Mouse (Mus musculus): ENCODE results near the gene Gm10073. TPM values are rescaled to one million over a fixed set of nuclear protein-coding genes. Genes with fewer than 3 reads are reported as not detected.

The Gm10073 gene
- polyA plus RNA-seq (2017; shearing (Covaris generic)): 7.9 TPM

GRCm38 (mm10) chr8:106573168-106573567 lies at the start of gene Gm10073:
Gm10073 (minus strand) TSS chr8:106573461.

GRCm38 (mm10) chr8:106603131-106603819 lies 30.0 kb upstream of the Gm10073 start, which contains the start of gene Cdh1:
Cdh1 (plus strand) TSS chr8:106603351.

Other genes with a start within 250 kb of the Gm10073 start
- gene Smpd3, start 235.5 kb downstream of the Gm10073 start, polyA plus RNA-seq (2017; shearing (Covaris generic)): not detected
- gene Zfp90, start 158.1 kb downstream of the Gm10073 start, polyA plus RNA-seq (2017; shearing (Covaris generic)): 9.2 TPM
- gene 6030452D12Rik, start 72.9 kb downstream of the Gm10073 start, polyA plus RNA-seq (2017; shearing (Covaris generic)): not detected
- gene Cdh3, start 62.6 kb downstream of the Gm10073 start, polyA plus RNA-seq (2017; shearing (Covaris generic)): not detected
- 0.56 TPM for gene Cdh1, start 29.9 kb upstream of the Gm10073 start, polyA plus RNA-seq (2017; shearing (Covaris generic))
- gene Tango6, start 109.6 kb upstream of the Gm10073 start, polyA plus RNA-seq (2017; shearing (Covaris generic)): 13.8 TPM

Measured in CD4-positive, CD25-positive, alpha-beta regulatory T cell, adult 9 weeks (primary cell).